Mouse (Mus musculus): ENCODE results near the gene Ereg. TPM values are rescaled to one million over a fixed set of nuclear protein-coding genes. Genes with fewer than 3 reads are reported as not detected.

Gene Ereg
- polyA plus RNA-seq (2012; rRNA removed), result 1.7 and 2.8 TPM in 2 replicates

DNA sequence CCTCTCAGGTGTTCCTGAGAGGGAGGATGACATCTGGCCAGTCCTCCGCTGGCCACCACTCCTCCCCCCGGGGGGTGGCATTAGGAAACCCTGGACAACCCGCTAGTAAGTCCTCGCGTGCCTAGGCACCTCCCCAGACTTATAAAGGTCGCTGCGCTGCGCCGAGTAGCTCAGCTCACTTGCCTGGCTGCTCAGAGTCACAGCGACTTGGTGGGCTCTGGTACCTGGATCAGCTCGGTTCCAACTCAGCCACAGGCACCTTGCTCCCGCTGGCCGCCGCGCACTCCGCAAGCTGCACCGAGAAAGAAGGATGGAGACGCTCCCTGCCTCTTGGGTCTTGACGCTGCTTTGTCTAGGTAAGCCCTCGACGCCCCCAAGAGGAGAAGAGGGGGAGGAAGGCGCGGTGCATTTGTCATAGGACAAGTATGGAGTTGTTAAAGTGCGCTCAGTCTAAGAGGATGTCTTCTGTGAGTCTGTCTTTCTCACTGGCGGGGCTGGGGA is at the start of gene Ereg:
Gene Ereg (plus strand): TSS at position 173 of the 501 bp plus-strand sequence.
- no peak for DNase-seq (ENCODE audit: low spot score)

DNA sequence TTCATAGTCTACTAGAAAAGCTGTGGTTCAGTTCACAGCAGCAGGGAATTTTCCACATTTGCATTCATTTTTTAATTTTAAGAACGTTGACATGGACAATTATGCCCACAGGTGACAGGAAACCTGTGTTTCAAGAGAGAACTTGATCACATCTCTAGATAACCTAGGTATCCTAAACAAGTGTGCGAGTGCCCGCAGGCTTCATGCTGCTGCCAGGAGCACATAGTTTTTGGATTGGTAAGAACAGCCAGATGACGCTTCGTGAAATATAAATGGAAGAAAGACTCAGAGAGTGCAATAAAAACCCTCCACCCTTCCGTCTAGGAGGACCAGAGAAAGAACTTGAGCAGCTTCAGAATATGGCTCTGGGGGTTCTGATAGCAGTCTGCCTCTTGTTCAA is 47.3 kb upstream of the Ereg start, which contains the start of gene Epgn:
Gene Epgn (plus strand): TSS at position 301 of the 400 bp plus-strand sequence.
- DNase-seq (ENCODE audit: low spot score), result no peak

GRCm38 (mm10) chr5:91027840-91028239 is 46.6 kb upstream of the Ereg start:
- DNase-seq (ENCODE audit: low spot score), result no peak

GRCm38 (mm10) chr5:91030629-91031028 is 43.8 kb upstream of the Ereg start:
- no peak for DNase-seq (ENCODE audit: low spot score)

DNA sequence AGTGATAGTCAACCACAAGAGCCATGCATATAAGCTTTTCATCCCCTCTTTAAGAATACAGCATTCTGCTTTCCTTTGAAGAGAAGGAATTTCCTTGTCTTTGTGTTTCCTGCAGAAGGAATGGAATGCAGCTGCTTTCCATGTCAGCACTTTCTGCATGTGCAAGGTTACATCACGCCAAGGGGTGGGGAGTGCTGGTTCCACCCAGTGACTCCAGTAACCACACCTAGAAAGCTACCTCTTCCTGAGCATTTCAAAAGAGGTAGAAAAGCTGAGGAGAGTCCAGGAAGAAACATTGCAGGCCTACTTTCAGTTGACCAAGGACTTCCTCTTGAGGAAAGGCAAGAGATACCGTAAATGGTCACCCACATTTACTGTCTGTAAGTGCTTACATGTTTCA is 39.1 kb upstream of the Ereg start:
- no peak for DNase-seq (ENCODE audit: low spot score)

DNA sequence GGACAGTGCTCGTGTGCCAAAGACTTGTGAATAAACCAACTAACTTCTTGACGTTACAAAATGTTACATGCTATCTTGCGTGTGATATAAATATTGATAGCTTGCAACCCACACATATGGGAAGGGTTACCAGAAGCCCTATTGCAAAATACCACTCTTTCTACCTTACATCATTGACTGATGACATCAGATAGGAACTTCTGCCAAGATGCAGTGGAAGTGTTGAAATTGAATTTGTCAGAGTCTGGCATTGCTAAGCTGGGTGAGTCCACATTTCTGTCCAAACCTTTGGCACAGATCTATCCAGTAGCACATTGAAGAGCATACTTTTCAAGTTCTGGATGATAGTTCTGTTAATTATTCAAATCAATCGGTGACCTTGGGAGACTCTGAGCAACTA is 37.8 kb upstream of the Ereg start:
- no peak for DNase-seq (ENCODE audit: low spot score)

DNA sequence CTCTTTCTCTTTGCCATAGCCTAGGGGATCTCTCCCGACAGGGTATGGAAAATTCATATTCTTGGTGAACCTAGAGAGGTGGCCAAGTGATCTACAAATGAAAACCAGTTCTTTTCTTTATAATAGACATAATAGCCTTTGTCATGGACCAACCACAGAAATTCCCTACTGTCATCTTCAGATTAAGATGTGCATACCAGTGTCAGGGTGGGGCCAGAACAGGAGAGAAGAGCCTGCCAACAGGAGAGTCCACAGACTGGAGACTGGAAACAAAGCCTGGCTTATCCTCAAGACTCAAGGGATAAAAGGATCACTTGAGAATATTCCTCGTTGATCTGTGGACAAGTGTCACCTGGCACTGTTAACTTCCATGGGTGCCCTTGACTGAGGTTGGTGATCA is 36.7 kb upstream of the Ereg start:
- no peak for DNase-seq (ENCODE audit: low spot score)

GRCm38 (mm10) chr5:91038547-91038946 is 35.9 kb upstream of the Ereg start:
- DNase-seq (ENCODE audit: low spot score), result peak; percentile 52

GRCm38 (mm10) chr5:91038963-91039362 is 35.5 kb upstream of the Ereg start:
- no peak for DNase-seq (ENCODE audit: low spot score)

DNA sequence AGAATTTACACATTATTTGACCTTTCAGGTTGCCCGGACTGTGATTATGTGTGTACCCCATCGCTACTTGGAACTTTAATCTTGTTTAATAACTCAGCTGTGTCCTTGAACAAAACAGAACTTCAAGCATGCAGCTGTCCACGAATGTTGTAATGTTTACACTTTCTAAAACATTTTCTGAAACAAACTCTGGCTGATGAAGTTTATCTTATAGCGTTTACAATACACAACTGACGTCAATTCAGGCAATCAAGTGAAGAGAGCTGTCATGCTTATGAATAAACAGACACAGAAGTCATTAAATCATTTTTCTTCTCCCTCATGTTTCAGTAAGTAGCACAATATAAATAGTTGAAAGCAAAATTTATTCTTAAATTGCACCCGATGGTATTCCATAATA is 26.4 kb upstream of the Ereg start:
- DNase-seq (ENCODE audit: low spot score), result no peak

GRCm38 (mm10) chr5:91048397-91048796 is 26.0 kb upstream of the Ereg start:
- DNase-seq (ENCODE audit: low spot score), result no peak

DNA sequence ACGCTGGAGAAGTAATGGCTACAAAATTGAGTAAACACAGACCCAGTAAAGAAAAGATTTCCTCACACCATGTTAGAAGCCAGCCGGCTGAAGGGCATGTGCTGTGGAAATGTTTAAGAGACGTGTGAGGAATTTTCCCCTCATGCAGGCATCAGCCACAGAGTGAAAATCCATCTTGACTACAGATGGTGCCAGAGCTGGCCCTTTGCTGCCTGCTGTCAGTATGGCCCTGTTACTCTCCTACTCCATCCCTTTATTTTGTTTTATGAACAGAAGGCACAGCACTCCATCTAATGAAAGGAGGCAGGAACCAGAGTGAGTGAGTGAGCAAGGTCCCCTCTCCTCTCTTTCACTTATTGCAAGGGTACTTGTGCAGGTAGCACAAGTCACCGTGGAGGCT is 2.1 kb upstream of the Ereg start:
- DNase-seq (ENCODE audit: low spot score), result no peak

DNA sequence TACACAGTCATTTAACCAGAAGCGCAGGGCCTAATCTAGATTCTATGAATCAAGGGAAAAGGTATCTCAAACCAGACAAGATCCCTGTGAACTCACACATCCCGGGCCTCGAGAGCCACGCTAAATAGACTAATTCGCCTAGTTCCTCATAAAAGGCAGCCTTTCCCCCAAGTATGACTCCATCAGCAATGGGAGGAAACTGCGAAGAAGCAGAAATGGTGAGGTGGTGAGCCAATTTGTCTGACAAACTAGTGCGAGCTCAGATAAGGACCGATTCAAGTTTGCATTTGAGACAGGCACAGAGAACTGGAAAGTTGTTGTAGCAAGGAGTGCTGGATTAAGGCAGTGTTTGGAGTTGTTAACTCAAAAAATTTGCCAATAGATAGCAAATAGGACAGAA is 796 bp upstream of the Ereg start:
- no peak for DNase-seq (ENCODE audit: low spot score)

DNA sequence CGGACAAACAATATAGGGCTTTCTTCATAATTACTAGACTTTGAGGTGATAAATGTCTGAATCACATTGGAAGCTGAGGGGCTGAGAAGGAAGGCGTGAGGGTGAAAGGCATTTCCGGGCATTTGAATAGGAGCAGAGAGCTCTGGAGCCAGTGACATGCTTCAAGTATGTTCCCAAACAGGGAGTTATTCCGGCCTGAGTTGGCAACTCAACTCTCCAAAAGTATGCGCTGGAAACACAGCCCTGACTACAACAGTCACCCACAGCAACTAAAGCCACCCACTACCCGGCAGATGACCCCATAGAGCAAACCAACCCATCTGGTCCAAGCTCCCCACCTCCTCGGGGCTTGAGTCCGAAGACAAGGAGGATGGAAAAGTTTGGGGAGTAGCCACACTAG is 396 bp upstream of the Ereg start:
- no peak for DNase-seq (ENCODE audit: low spot score)

DNA sequence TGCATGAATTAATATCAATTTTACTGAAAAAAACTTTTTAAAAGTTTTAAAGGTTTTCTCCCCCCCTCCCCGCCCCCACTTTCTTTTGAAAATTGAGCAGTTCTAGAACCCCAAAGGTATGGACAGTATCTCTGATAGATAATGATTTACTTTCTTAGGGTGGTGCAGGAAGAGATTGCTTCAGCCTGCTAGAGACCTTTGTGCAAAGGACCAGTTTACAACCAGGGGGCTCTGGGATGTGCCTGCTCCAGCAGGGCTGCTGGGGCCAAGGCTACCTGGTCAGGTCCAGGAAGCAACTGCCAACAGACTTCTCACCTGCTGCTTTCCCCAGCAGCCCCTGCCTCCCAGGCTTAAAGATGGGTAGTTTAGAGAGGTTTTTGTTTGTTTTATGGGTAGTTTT is 599 bp downstream of the Ereg start:
- no peak for DNase-seq (ENCODE audit: low spot score)

DNA sequence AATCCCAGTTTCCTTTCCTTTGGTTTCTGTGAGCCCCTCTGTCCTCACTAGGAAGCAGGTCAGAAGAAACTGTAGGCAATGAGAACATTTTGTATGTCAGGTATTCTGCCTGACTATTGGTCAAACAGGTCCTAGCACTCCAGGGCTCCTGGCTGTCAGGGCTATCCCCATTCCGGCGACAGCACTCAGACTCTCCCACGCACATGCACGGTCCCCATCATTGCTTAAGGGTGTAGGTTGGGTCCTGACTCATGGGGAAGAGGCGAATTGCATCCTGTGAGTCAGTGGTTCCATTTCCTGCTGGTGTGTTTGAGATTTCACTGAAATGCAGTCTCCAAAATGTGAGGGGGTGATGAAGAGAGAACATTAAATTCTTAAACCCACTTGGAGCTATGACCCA is 8.6 kb downstream of the Ereg start:
- DNase-seq (ENCODE audit: low spot score), result no peak

- DNase-seq (ENCODE audit: low spot score), result no peak
These were observed 10.9 kb downstream of the Ereg start for GRCm38 (mm10) chr5:91085291-91085690.

DNA sequence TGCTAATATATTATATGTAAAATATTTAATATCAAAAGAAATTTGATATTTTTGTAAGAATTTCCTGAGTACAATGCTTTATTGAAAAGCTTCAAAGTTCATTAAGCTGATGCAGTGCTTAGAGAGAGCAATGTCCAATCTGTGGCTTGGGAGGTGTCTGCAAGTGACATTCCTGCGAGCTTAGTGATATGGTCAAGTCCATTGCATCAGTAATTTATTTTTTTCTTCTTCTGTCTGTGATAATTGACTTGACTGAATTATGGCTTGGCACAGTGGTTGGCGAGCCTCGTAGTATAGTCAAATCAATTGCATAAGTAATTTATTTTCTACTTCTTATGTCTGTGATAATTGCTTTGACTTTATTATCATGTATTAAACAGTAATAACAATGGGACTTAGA is 15.9 kb downstream of the Ereg start:
- DNase-seq (ENCODE audit: low spot score), result no peak

DNA sequence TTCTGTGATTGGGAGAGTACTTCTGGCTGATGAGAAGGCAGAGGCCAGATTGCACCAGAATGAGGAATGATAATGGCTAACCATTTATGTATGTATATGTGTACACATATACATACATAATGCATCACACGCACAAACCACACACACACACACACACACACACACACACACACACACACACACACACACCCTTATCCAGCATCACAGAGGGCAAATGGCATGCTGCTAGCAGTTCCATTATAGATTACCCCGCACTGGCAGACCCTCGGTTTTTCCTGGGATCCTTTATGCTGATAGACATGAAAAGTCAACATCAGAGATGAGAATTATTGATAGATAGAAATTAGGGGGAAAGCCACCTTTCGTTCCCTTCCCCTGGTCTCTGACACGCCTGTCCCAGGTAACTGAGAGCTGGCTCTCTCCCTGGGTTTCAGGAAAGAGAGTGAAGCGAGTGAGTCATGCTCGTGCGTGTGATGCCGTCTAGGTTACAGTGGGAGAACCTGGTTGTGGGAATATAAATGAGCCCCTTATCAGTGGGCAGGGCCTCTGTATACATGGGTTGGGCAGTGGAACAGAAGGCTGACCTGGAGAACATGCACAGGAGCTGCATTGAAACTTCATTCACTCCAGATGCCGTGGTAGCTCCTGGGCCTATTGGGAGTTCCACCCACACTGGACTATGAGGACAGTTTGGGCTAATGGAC is 23.6 kb downstream of the Ereg start:
- DNase-seq (ENCODE audit: low spot score), result no peak

DNA sequence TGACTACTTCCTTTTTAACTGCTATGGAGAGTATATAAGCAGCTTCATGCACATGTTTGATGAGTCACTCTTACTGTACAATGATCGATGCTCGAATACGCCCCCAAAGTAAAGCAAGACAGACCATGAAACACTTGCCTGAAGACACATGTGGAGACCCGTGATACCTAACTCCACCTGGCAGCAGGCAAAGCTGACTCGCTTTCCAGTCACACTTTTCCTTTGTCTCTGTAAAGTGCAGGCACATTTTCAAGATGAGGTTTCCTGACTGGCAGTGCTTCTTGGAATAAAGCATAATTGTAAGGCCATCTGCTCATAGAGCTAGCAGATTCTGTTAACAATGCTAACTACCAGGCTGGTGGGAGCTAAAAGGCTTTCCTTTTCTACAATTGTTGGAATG is 27.3 kb downstream of the Ereg start:
- no peak for DNase-seq (ENCODE audit: low spot score)

DNA sequence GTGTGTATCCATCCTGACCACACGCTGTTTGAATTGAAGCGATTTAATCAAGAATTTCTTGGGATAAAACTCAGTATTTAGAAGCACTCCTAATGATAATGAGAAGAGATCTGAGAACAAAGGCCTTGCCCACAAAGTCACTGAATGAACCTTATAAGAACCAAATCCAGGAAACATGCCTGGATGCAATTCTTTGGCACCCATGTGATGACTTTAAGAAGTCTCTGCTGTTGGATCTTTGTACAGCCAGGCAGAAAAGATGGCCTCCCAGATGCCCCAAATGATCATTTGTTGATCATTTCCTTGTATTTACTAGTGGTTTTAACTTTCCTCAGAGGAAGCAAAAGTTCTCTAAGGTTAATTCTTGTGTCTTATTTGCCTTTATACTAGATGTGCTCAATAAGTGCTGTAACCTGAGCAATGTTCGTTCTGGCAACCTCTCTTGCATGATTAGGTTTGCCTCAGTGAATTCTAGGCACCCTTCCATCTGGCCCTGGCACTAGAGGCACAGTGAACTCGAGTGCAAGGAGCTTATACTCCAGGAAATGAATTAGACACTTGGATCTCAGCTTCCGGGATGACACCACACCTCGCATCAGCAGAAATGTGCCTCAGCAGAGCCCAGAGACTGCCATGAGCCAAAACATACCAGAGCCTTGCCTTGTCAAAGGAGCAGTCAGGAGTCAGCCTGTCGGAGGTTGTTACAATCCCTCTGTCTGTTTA is 29.7 kb downstream of the Ereg start:
- DNase-seq (ENCODE audit: low spot score), result no peak

- no peak for DNase-seq (ENCODE audit: low spot score)
These were observed 31.8 kb downstream of the Ereg start for GRCm38 (mm10) chr5:91106248-91106647.

- DNase-seq (ENCODE audit: low spot score), result no peak
These were observed 35.7 kb downstream of the Ereg start for GRCm38 (mm10) chr5:91110023-91110670.

All from urinary bladder, adult 2 months (tissue).